Mouse (Mus musculus) retina, embryonic 14.5 days (tissue): Measurements from ENCODE around the gene Slc39a9.

Experiments used
- DNase-seq: peaks from one replicate; pipeline ENCODE4 v3.0.0-alpha.2; 2015; ENCODE audit warnings: low spot score

The Slc39a9 gene

DNA sequence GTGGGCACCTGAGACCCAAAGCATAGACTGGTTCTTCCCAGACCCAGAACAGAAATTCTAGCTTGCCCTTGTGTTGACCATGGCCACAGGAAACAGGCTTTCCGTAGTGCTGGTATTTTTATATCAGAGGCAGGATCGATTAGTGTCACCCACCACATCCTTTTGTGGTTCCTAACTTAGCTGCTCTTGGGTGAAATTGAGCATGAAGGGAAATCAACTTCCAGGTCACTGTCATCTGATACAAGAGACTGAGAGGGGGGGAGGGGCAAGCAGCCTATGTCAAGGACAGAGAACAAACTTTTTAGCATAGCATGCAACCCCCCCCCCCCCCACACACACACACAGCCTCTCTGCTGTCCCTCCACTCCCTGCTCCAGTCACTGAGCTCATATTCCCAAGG, 75.5 kb downstream of the Slc39a9 start:
- peak; percentile 73 for DNase-seq

DNA sequence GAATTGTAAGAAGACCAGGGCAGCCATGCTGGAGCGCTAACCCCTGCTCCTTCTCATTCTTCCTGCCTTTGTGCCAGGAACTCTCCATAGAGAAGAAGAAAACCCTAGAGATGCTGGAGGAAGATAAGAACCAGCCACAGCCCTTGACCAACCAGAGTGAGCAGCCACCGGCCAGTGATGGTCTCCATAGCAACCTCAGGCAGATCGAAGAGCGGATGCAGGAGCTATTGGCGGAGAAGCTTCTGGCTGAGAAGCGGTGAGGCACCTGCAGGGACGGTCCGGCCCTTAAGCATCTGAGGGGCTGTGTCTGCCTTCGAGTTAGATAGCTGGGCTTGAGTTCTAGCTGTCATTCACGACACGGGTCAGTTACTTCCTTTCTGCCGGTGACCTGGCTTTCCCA, 76.8 kb downstream of the Slc39a9 start:
- peak; percentile 41 for DNase-seq

DNA sequence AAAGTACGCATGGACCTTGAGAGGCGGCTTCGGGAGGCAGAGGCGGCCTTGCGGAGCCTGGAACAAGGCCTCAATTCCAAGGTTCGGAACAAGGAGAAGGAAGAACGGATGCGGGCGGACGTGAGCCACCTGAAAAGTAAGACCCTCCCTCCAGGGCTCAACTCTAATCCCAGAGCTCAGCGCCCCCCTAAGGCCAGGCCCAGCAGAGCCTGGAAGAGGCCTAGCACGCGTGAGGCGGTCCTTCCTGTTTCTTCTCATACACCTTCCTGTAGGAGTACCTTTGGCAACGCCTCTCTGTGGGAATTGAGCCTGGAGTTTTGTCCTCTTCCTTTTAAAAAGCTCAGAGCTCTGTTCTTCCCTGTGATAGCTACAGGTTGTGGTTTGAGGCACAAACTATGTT, 77.8 kb downstream of the Slc39a9 start:
- no peak for DNase-seq

DNA sequence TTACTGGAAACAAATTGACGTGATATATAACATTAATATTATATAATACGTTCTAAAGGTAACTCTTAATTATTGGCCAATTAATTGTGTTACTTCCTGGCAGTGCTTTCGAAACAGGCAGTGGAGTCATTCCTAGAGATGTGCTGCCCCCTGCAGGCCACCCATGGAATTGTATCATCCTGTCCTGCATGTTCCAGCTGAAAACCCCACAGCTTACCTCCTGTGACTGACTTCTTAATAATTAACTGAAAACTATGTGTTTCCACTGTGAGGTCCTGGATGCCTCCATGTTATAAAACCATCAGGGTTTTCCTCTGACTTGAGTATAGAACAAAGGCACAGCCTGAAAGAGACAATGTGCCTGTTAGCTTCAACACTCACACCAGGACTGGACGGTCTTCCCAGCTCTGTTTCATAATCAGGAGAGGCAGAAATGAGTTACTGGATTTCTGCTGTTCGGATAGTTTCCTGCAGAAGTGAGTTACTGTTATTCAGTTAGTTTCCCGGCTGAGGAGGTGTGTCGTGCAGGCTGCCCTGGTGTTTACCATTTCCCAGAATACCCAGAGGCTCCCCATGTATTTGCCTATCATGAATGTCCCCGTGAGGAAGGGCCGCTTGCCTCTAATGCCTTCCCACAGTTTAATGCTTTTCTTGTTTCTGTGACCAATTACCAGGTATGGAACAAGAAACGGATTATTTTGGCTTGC, 81.3 kb downstream of the Slc39a9 start:
- DNase-seq, result peak; percentile 91

DNA sequence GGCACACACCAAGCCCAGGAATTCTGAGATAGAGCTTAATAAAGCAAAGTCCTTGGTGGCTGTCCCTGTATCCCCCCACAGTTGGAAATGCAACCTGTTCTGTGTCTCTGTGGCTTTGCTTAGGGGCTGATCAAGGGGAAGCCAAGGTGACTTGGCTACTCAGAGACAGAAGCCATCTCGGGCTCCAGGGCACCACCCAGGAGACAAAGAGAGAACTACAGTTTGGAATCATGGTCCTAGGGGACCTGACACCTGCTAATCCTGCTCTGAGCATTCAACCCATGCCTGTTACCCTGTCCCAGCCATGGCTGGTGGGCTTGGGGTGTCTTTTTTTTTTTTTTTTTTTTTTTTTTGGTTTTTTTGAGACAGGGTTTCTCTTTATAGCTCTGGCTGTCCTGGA, 84.5 kb downstream of the Slc39a9 start:
- no peak for DNase-seq

DNA sequence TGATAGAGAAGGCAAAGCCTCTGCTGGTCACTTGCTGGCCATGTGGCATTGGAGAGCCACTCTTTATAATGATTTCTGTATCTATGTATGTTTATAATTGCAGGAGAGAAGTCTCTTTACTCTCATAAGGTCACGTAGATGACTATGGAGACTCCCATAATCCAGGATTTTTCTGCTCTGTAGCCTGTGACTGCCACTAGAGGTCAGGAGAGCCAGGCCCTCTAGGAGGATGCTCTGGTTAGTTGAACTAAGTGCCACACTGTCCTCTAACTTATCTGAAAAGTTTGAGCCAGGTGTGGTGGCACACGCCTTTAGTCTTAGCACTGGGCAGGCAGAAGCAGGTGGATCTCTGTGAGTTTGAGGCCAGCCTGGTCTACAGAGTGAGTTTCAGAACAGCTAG, 85.1 kb downstream of the Slc39a9 start:
- DNase-seq, result peak; percentile 63

DNA sequence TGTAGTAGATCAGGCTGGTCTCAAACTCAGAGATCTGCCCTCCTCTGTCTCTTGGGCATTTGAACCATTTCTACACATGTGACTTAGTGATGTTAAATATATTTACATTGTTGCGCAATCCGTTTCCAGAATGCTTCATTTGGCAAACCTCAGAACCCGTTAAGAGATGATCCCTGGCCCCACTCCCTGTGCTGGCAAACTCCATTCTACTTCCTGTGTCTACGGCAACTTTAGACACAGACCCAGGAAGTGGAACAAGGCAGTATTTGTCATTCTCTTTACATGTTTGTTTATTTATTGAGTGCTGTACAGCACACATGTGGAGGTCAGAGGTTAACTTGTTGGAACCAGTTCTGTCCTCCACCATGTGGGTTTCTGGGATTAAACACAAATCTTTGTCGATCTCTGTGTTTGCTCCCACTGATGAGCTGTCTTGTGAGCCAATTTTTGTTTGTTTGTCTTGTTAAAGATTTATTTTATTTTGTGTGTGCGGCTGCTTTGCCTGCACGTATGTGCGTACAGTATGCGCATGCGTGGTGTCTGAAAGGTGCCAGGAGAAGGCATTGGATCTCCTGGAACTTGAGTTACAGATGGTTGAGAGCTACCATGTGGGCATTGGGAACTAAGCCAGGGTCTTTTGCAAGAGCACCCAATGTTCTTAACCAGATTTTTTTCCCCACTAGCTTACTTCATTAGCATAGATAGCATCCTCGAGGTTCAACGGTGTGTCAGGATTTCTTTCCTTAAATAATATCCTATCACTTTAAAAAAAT, 86.3 kb downstream of the Slc39a9 start:
- DNase-seq, result no peak

DNA sequence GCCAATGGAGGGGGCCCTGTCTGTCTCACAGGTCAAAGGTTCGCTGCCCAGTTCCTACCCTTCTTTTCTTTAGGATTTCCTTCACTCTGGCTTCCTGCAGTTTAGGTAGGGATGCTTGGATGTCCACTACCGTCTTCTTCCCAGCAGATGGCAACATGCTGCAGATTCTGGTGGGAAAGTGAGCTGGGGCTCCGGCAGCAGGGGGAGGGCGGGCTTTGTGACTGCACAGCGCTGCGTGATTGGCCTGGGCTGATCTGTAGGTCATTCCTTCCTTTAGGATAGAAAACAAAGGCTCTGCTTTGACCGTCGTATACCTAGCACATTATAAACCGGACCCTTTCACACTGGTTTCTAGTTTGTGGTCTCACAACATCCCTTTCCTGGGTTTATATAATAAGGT, 86.9 kb downstream of the Slc39a9 start:
- DNase-seq, result peak; percentile 87
